Mouse (Mus musculus): ENCODE measurements at regions not wholly inside any gene's neighbourhood (a gene's known extent, or its start where the extent isn't known, plus 50 kb on each side); places are given as distances from the start of the nearest gene placed in this dataset.

GRCm38 (mm10) chr4:58670107-58670905 is 116.6 kb upstream of the Lpar1 start:
- no peak for DNase-seq (ENCODE audit: low spot score)
- Histone ChIP-seq H3K36me3 (ENCODE audit: control insufficient read depth, insufficient read depth, low read length) (no peaks in the 10 kb centered on the region), H3K9ac (ENCODE audit: low read depth, low read length) (no peak overlapping the region), H3K27ac (ENCODE audit: low read depth, low read length) (peak overlapping the region; percentile 15; the same call in 1 of the 2 replicates), H3K4me1 (replicated peaks; ENCODE audit: control insufficient read depth, insufficient read depth, low read length) (no peaks in the 10 kb centered on the region), H3K4me3 (ENCODE audit: low read depth, low read length) (no peak overlapping the region), H3K9me3 (ENCODE audit: control insufficient read depth, low read length) (no peaks in the 10 kb centered on the region), H3K27me3 (replicated peaks; ENCODE audit: control insufficient read depth, insufficient read depth, low read length) (no peaks in the 10 kb centered on the region), H3K4me2 (no peak overlapping the region)
- whole genome bisulfite sequencing = 59% methylated on average over 15 of the region's 15 CpGs
- no peak for ATAC-seq (replicated peaks; ENCODE audit: low FRiP score)

DNA sequence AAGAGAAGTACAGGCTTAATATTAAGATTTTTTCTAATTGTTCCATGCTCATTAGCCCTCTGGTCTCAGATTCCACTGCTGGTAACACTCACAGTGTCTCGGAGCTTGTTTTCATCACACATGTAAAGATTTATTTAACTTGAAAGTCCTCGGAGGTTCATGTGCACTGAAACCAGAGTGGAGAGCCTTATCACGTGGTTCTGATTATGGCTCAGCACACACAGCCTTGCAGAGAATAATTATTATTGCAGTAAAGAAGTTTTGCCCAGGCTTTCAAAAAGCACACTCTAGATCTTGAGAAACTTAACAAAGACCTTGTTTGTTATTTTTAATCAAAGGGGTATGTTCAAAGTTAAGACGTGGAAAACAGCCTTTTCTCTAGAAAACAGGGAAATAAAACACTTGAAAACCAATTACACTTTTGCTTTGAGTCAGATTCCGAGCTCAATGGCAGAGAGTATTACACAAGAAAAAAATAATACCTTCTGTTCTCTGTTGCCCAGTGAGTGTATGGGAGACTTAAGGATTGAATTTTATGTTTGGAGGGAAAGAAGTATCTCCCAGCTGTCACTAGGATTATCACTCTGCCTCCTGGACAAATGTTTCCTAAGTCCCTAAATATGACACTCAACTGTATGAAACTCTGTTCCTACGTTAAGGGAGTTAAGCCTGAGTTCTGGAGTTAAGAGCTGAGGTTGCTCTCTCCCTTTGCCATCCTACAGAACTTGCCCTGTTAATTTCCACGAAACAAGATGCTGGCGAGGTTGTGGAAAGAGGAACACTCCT is 114.9 kb upstream of the Lpar1 start:
- no peak for ATAC-seq (replicated peaks; ENCODE audit: low FRiP score)
- H3K27ac ChIP-seq (ENCODE audit: low read depth, low read length) = no peak overlapping the region

GRCm38 (mm10) chr4:58663628-58664205 is 110.0 kb upstream of the Lpar1 start:
- H3K9me3 ChIP-seq (ENCODE audit: control insufficient read depth, low read length) = no peaks in the 10 kb centered on the region
- H3K4me3 ChIP-seq (ENCODE audit: low read depth, low read length) = no peak overlapping the region
- no peaks in the 10 kb centered on the region for H3K27me3 ChIP-seq (replicated peaks; ENCODE audit: control insufficient read depth, insufficient read depth, low read length)
- no peak overlapping the region for H3K4me2 ChIP-seq
- no peak for DNase-seq (ENCODE audit: low spot score)
- no peak overlapping the region for H3K27ac ChIP-seq (ENCODE audit: low read depth, low read length)
- no peaks in the 10 kb centered on the region for H3K36me3 ChIP-seq (ENCODE audit: control insufficient read depth, insufficient read depth, low read length)
- no peaks in the 10 kb centered on the region for H3K4me1 ChIP-seq (replicated peaks; ENCODE audit: control insufficient read depth, insufficient read depth, low read length)
- H3K9ac ChIP-seq (ENCODE audit: low read depth, low read length) = no peak overlapping the region
- WGBS = 65% methylated on average over 6 of the region's 6 CpGs
- no peak for ATAC-seq (replicated peaks; ENCODE audit: low FRiP score)

More for the DNA sequence above, 114.9 kb upstream of the Lpar1 start:
- H3K27me3 ChIP-seq (replicated peaks; ENCODE audit: control insufficient read depth, insufficient read depth, low read length) = no peaks in the 10 kb centered on the region
- H3K4me1 ChIP-seq (replicated peaks; ENCODE audit: control insufficient read depth, insufficient read depth, low read length) = no peaks in the 10 kb centered on the region
- H3K36me3 ChIP-seq (ENCODE audit: control insufficient read depth, insufficient read depth, low read length) = no peaks in the 10 kb centered on the region
- no peak overlapping the region for H3K4me3 ChIP-seq (ENCODE audit: low read depth, low read length)
- H3K4me2 ChIP-seq = no peak overlapping the region
- DNase-seq (ENCODE audit: low spot score) = no peak
- WGBS = 57% methylated on average over 8 of the region's 8 CpGs
- H3K9me3 ChIP-seq (ENCODE audit: control insufficient read depth, low read length) = no peaks in the 10 kb centered on the region
- no peak overlapping the region for H3K9ac ChIP-seq (ENCODE audit: low read depth, low read length)

DNA sequence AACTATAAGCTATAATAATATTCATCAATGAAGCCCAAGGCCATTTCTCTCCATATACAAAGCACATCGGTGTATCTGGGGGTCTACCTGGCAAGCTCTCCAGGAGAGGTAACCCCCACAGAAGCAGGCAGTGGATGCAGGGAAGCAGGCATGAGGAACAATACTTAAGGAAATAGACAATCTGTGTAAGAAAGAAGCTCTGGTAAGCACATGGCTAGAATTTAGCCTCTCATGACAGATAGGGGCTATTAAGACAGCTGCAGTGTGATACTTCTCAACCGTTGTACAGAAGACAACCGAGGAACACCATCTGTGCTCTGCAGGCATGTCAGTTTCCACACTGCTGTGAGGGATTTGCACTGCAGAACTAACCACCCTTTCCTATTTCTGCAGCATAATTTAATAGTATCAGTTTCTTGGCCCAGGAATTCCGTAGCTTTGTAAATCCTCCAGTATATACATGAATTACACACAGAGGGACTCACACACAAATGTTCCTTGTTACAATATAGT is 108.1 kb upstream of the Lpar1 start:
- 76% methylated on average over 4 of the region's 4 CpGs for WGBS
- no peaks in the 10 kb centered on the region for H3K36me3 ChIP-seq (ENCODE audit: control insufficient read depth, insufficient read depth, low read length)
- no peaks in the 10 kb centered on the region for H3K4me1 ChIP-seq (replicated peaks; ENCODE audit: control insufficient read depth, insufficient read depth, low read length)
- H3K27ac ChIP-seq (ENCODE audit: low read depth, low read length) = no peak overlapping the region
- no peak overlapping the region for H3K4me2 ChIP-seq
- no peaks in the 10 kb centered on the region for H3K9me3 ChIP-seq (ENCODE audit: control insufficient read depth, low read length)
- H3K27me3 ChIP-seq (replicated peaks; ENCODE audit: control insufficient read depth, insufficient read depth, low read length) = no peaks in the 10 kb centered on the region
- no peak for ATAC-seq (replicated peaks; ENCODE audit: low FRiP score)
- no peak overlapping the region for H3K9ac ChIP-seq (ENCODE audit: low read depth, low read length)
- H3K4me3 ChIP-seq (ENCODE audit: low read depth, low read length) = no peak overlapping the region
- no peak for DNase-seq (ENCODE audit: low spot score)

DNA sequence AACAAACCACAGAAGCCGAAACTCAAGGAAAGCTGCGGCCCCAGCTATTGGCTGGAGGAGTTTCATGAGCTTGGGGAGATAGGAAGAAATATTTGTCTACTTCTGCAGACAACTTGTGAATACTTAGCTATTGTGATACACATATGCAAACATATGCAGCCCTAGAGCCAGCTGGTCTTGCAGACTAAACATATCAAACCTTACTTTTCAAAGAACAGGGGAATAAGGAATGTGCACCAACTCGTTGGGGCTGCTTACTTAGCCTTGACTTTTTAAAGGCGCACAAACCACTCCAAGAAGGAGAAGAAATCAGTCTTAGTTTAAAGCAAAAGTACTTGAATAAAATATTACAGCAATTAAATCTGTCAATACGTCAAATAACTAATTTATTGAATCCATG is 106.8 kb upstream of the Lpar1 start:
- H3K9ac ChIP-seq (ENCODE audit: low read depth, low read length) = no peak overlapping the region
- no peaks in the 10 kb centered on the region for H3K4me1 ChIP-seq (replicated peaks; ENCODE audit: control insufficient read depth, insufficient read depth, low read length)
- whole genome bisulfite sequencing = 63% methylated on average over 5 of the region's 5 CpGs
- no peaks in the 10 kb centered on the region for H3K36me3 ChIP-seq (ENCODE audit: control insufficient read depth, insufficient read depth, low read length)
- no peak overlapping the region for H3K4me2 ChIP-seq
- no peak overlapping the region for H3K27ac ChIP-seq (ENCODE audit: low read depth, low read length)
- no peak overlapping the region for H3K4me3 ChIP-seq (ENCODE audit: low read depth, low read length)
- H3K27me3 ChIP-seq (replicated peaks; ENCODE audit: control insufficient read depth, insufficient read depth, low read length) = no peaks in the 10 kb centered on the region
- H3K9me3 ChIP-seq (ENCODE audit: control insufficient read depth, low read length) = no peaks in the 10 kb centered on the region
- ATAC-seq (replicated peaks; ENCODE audit: low FRiP score) (no peak), DNase-seq (ENCODE audit: low spot score) (no peak)

- DNase-seq (ENCODE audit: low spot score) (no peak), ATAC-seq (replicated peaks; ENCODE audit: low FRiP score) (no peak)
- no peak overlapping the region for H3K4me3 ChIP-seq (ENCODE audit: low read depth, low read length)
- no peaks in the 10 kb centered on the region for H3K27me3 ChIP-seq (replicated peaks; ENCODE audit: control insufficient read depth, insufficient read depth, low read length)
- H3K4me1 ChIP-seq (replicated peaks; ENCODE audit: control insufficient read depth, insufficient read depth, low read length) = no peaks in the 10 kb centered on the region
- H3K9me3 ChIP-seq (ENCODE audit: control insufficient read depth, low read length) = no peaks in the 10 kb centered on the region
- no peak overlapping the region for H3K27ac ChIP-seq (ENCODE audit: low read depth, low read length)
- H3K4me2 ChIP-seq = no peak overlapping the region
- no peaks in the 10 kb centered on the region for H3K36me3 ChIP-seq (ENCODE audit: control insufficient read depth, insufficient read depth, low read length)
- no peak overlapping the region for H3K9ac ChIP-seq (ENCODE audit: low read depth, low read length)
- 71% methylated on average over 6 of the region's 6 CpGs for WGBS
Measured at GRCm38 (mm10) chr4:58658206-58658605, 104.5 kb upstream of the Lpar1 start.

- H3K4me1 ChIP-seq (replicated peaks; ENCODE audit: control insufficient read depth, insufficient read depth, low read length) = no peaks in the 10 kb centered on the region
- no peak overlapping the region for H3K4me3 ChIP-seq (ENCODE audit: low read depth, low read length)
- H3K27ac ChIP-seq (ENCODE audit: low read depth, low read length) = no peak overlapping the region
- ATAC-seq (replicated peaks; ENCODE audit: low FRiP score) (no peak), DNase-seq (ENCODE audit: low spot score) (no peak)
- H3K9me3 ChIP-seq (ENCODE audit: control insufficient read depth, low read length) = no peaks in the 10 kb centered on the region
- no peak overlapping the region for H3K9ac ChIP-seq (ENCODE audit: low read depth, low read length)
- WGBS = 33% methylated on average over 2 of the region's 2 CpGs
- H3K36me3 ChIP-seq (ENCODE audit: control insufficient read depth, insufficient read depth, low read length) = no peaks in the 10 kb centered on the region
- no peak overlapping the region for H3K4me2 ChIP-seq
- no peaks in the 10 kb centered on the region for H3K27me3 ChIP-seq (replicated peaks; ENCODE audit: control insufficient read depth, insufficient read depth, low read length)
Measured at GRCm38 (mm10) chr4:58647761-58648295, 94.1 kb upstream of the Lpar1 start.

GRCm38 (mm10) chr4:58646821-58647220 is 93.1 kb upstream of the Lpar1 start:
- H3K4me1 ChIP-seq (replicated peaks; ENCODE audit: control insufficient read depth, insufficient read depth, low read length) = no peaks in the 10 kb centered on the region
- H3K36me3 ChIP-seq (ENCODE audit: control insufficient read depth, insufficient read depth, low read length) = no peaks in the 10 kb centered on the region
- no peak overlapping the region for H3K4me2 ChIP-seq
- H3K27me3 ChIP-seq (replicated peaks; ENCODE audit: control insufficient read depth, insufficient read depth, low read length) = no peaks in the 10 kb centered on the region
- no peaks in the 10 kb centered on the region for H3K9me3 ChIP-seq (ENCODE audit: control insufficient read depth, low read length)
- H3K27ac ChIP-seq (ENCODE audit: low read depth, low read length) = no peak overlapping the region
- no peak overlapping the region for H3K4me3 ChIP-seq (ENCODE audit: low read depth, low read length)
- no peak overlapping the region for H3K9ac ChIP-seq (ENCODE audit: low read depth, low read length)
- ATAC-seq (replicated peaks; ENCODE audit: low FRiP score) (no peak), DNase-seq (ENCODE audit: low spot score) (no peak)
- WGBS = 85% methylated on average over 6 of the region's 6 CpGs

Measured in liver, embryonic 11.5 days (tissue).